30 mouse cellular contexts compared by ENCODE assay signal in genomic region chr4:139688058-139688457, GRCm38 (mm10). TPM values are rescaled to one million over a fixed set of nuclear protein-coding genes. Genes with fewer than 3 reads are reported as not detected.
DNase-seq lines count a peak whose midpoint lies in the region; ATAC-seq and TF ChIP-seq lines count a peak whose summit lies in the region.
"Had no signal": no experiment of that assay in that cellular context is flagged by ENCODE, and none has a peak within 500 bp of the region (broad histone marks: within the 10 kb centered on the region; RNA-seq: fewer than 3 reads in every experiment).

No protein-coding gene starts in this region.

- H3K9me3 ChIP-seq in midbrain, embryonic 11.5 days (ENCODE audit: control insufficient read depth, low read length): no peaks in the 10 kb centered on the region
- no peaks in the 10 kb centered on the region for H3K9me3 ChIP-seq in midbrain, postnatal 0 days (ENCODE audit: low read length)
- no peaks in the 10 kb centered on the region for H3K9me3 ChIP-seq in stomach, embryonic 16.5 days (replicated peaks; ENCODE audit: control insufficient read depth, low read length)
- H3K9me3 ChIP-seq: embryonic facial prominence, embryonic 12.5 days; embryonic facial prominence, embryonic 15.5 days; heart, embryonic 10.5 days; heart, embryonic 13.5 days; hindbrain, embryonic 13.5 days; intestine, embryonic 15.5 days had no signal

- no peak overlapping the region for H3K9ac ChIP-seq in midbrain, embryonic 11.5 days (ENCODE audit: low read length)
- no peak overlapping the region for H3K9ac ChIP-seq in midbrain, postnatal 0 days (replicated peaks; ENCODE audit: low read length, poor library complexity, severe bottlenecking)
- no peak overlapping the region for H3K9ac ChIP-seq in stomach, embryonic 16.5 days (ENCODE audit: low read length)
- H3K9ac ChIP-seq: embryonic facial prominence, embryonic 12.5 days; embryonic facial prominence, embryonic 15.5 days; heart, embryonic 13.5 days; hindbrain, embryonic 13.5 days; intestine, embryonic 15.5 days had no signal

- peaks cover under 1% of the 10 kb centered on the region; the same call in 1 of the 2 replicates for H3K4me1 ChIP-seq in midbrain, embryonic 11.5 days (ENCODE audit: control insufficient read depth, insufficient read depth, low read length)
- no peaks in the 10 kb centered on the region for H3K4me1 ChIP-seq in midbrain, postnatal 0 days (ENCODE audit: insufficient read depth, low read length)
- peaks cover 4% of the 10 kb centered on the region; the same call in 1 of the 2 replicates for H3K4me1 ChIP-seq in stomach, embryonic 16.5 days (ENCODE audit: control insufficient read depth, insufficient read depth, low read length)
- H3K4me1 ChIP-seq: heart, embryonic 10.5 days; intestine, embryonic 15.5 days had no signal

- no peak overlapping the region for H3K4me2 ChIP-seq in midbrain, embryonic 11.5 days
- H3K4me2 ChIP-seq in midbrain, postnatal 0 days (ENCODE audit: low read depth, low read length, poor library complexity, severe bottlenecking): no peak overlapping the region
- no peak overlapping the region for H3K4me2 ChIP-seq in stomach, embryonic 16.5 days (ENCODE audit: low read depth, low read length)
- H3K4me2 ChIP-seq: embryonic facial prominence, embryonic 12.5 days; embryonic facial prominence, embryonic 15.5 days; heart, embryonic 13.5 days; hindbrain, embryonic 13.5 days; intestine, embryonic 15.5 days had no signal

- DNase-seq in midbrain, embryonic 11.5 days (ENCODE audit: low spot score, missing footprints): peak; percentile 70
- DNase-seq in midbrain, postnatal 0 days (ENCODE audit: low spot score): no peak
- DNase-seq in ZHBTc4 (ENCODE audit: low read depth, low spot score): peak; percentile 35
- DNase-seq in urinary bladder, postnatal 10 days (ENCODE audit: low spot score): no peak
- DNase-seq in adrenal gland, postnatal 14 days: no peak
- DNase-seq in cerebellum, adult 8-10 months: no peak
- DNase-seq: adrenal gland, adult 2 months; adrenal gland, postnatal 25 days; cerebellum, adult 11-12 months; cerebellum, adult 9-10 months; cerebellum, postnatal 14 days; gastrocnemius, postnatal 25 days; heart, adult 2 months; heart, postnatal 14 days; heart, postnatal 4 days had no signal

- 60% methylated on average over 9 of the region's 9 CpGs for WGBS in midbrain, embryonic 11.5 days
- WGBS in midbrain, postnatal 0 days: 59% methylated on average over 9 of the region's 9 CpGs
- 53% methylated on average over 9 of the region's 9 CpGs for WGBS in stomach, embryonic 16.5 days

- ATAC-seq in midbrain, embryonic 11.5 days (ENCODE audit: low FRiP score): no peak
- no peak for ATAC-seq in midbrain, postnatal 0 days (ENCODE audit: low FRiP score)
- ATAC-seq in stomach, embryonic 16.5 days (ENCODE audit: insufficient read depth, low FRiP score): peak; percentile 77; the same call in 1 of the 2 replicates
- ATAC-seq: CD4-positive, CD25-positive, alpha-beta regulatory T cell, adult 4 months; forebrain, embryonic 14.5 days; hindbrain, embryonic 16.5 days; intestine, embryonic 15.5 days; Patski had no signal

- H3K27me3 ChIP-seq in midbrain, embryonic 11.5 days (ENCODE audit: control insufficient read depth, insufficient read depth, low read length): peaks cover 2% of the 10 kb centered on the region
- H3K27me3 ChIP-seq in midbrain, postnatal 0 days (ENCODE audit: insufficient read depth, low read length): no peaks in the 10 kb centered on the region
- H3K27me3 ChIP-seq in stomach, embryonic 16.5 days (ENCODE audit: control insufficient read depth, insufficient read depth, low read length): no peaks in the 10 kb centered on the region
- H3K27me3 ChIP-seq: intestine, embryonic 15.5 days; Patski had no signal

- no peak for TF ChIP-seq CTCF in midbrain, postnatal 0 days (IDR thresholded peaks at IDR 0.05)

- no peak overlapping the region for H3K4me3 ChIP-seq in midbrain, embryonic 11.5 days (ENCODE audit: low read depth, low read length)
- no peak overlapping the region for H3K4me3 ChIP-seq in midbrain, postnatal 0 days (ENCODE audit: low read depth, low read length)
- H3K4me3 ChIP-seq in stomach, embryonic 16.5 days (replicated peaks; ENCODE audit: low read length): no peak overlapping the region
- H3K4me3 ChIP-seq: embryonic facial prominence, embryonic 12.5 days; embryonic facial prominence, embryonic 15.5 days; heart, adult 2 months; heart, embryonic 10.5 days; heart, embryonic 13.5 days; hindbrain, embryonic 13.5 days; intestine, embryonic 15.5 days had no signal

- H3K27ac ChIP-seq in midbrain, embryonic 11.5 days (ENCODE audit: low read depth, low read length): no peak overlapping the region
- no peak overlapping the region for H3K27ac ChIP-seq in midbrain, postnatal 0 days (ENCODE audit: low read depth, low read length)
- H3K27ac ChIP-seq in stomach, embryonic 16.5 days (ENCODE audit: low read length): 0 out of 2 replicates have a peak overlapping the region, but pooled peaks have one; percentile 7
- H3K27ac ChIP-seq: embryonic facial prominence, embryonic 12.5 days; embryonic facial prominence, embryonic 15.5 days; heart, adult 2 months; heart, embryonic 10.5 days; heart, embryonic 13.5 days; hindbrain, embryonic 13.5 days; intestine, embryonic 15.5 days had no signal

- H3K36me3 ChIP-seq in midbrain, embryonic 11.5 days (ENCODE audit: control insufficient read depth, insufficient read depth, low read length): no peaks in the 10 kb centered on the region
- H3K36me3 ChIP-seq in midbrain, postnatal 0 days (ENCODE audit: insufficient read depth, low read length): no peaks in the 10 kb centered on the region
- no peaks in the 10 kb centered on the region for H3K36me3 ChIP-seq in stomach, embryonic 16.5 days (ENCODE audit: control insufficient read depth, insufficient read depth, low read length)
- H3K36me3 ChIP-seq: embryonic facial prominence, embryonic 12.5 days; embryonic facial prominence, embryonic 15.5 days; heart, embryonic 10.5 days; heart, embryonic 13.5 days; hindbrain, embryonic 13.5 days; intestine, embryonic 15.5 days had no signal

RNA-seq across cellular contexts. Expression of gene Tas1r2, which starts 34.7 kb away (rescaled TPM):
- polyA plus RNA-seq in midbrain, embryonic 11.5 days (2014; fragmentation: Nextera tagmentation; extraction: Ambion mirVana): not detected in 2 replicates
- not detected in 2 replicates for total RNA-seq in midbrain, postnatal 0 days (2014; rRNA removed)
- polyA plus RNA-seq in midbrain, postnatal 0 days (2015; fragmentation: Nextera tagmentation; extraction: Ambion mirVana): not detected in 2 replicates
- not detected in 2 replicates for polyA plus RNA-seq in stomach, embryonic 16.5 days (2015; fragmentation: Nextera tagmentation; extraction: Ambion mirVana)
- total RNA-seq in adrenal gland, postnatal 14 days (2021): not detected in 2 replicates
- total RNA-seq: adrenal gland, adult 2 months; adrenal gland, postnatal 25 days; gastrocnemius, adult 8-10 months; gastrocnemius, postnatal 25 days; granulocyte monocyte progenitor cell, adult 5-6 weeks; heart, adult 2 months; heart, postnatal 14 days; heart, postnatal 4 days had no signal
- polyA plus RNA-seq: CD4-positive, CD25-positive, alpha-beta regulatory T cell, adult 4 months; embryonic facial prominence, embryonic 12.5 days; forebrain, embryonic 11.5 days; forebrain, embryonic 14.5 days; heart, adult 2 months; heart, embryonic 10.5 days; heart, embryonic 13.5 days; heart, embryonic 16.5 days; hindbrain, embryonic 13.5 days; hindbrain, embryonic 16.5 days; intestine, embryonic 15.5 days had no signal

Comparison
In these comparisons a context has a peak if more than half of its experiments do, and no peak if none do; other contexts are left out.
1. DNase-seq: peak in midbrain, embryonic 11.5 days (single experiment) and ZHBTc4 (single experiment); none in midbrain, postnatal 0 days (single experiment), urinary bladder, postnatal 10 days (single experiment), adrenal gland, postnatal 14 days (single experiment) and cerebellum, adult 8-10 months (single experiment).